Comparison of ENCODE assay signal across 15 mouse cellular contexts in genomic region chr4:53147046-53147445, GRCm38 (mm10). TPM values are rescaled to one million over a fixed set of nuclear protein-coding genes. Genes with fewer than 3 reads are reported as not detected.
A peak's percentile ranks its signal among the peaks of the same experiment; 100 is the strongest.
DNase-seq lines count a peak whose midpoint lies in the region; ATAC-seq lines count a peak whose summit lies in the region.
"Had no signal": no experiment of that assay in that cellular context is flagged by ENCODE, and none has a peak within 500 bp of the region (broad histone marks: within the 10 kb centered on the region; RNA-seq: fewer than 3 reads in every experiment).

No protein-coding gene starts in this region.

- peak; percentile 47 for DNase-seq in adrenal gland, postnatal 14 days
- no peak for DNase-seq in adrenal gland, adult 2 months
- DNase-seq in liver, embryonic 11.5 days (ENCODE audit: low spot score): no peak
- DNase-seq in c-Kit-positive CD71-positive TER-119-positive erythroid progenitor cells, embryonic 14.5 days (ENCODE audit: low spot score): no peak
- DNase-seq: cerebellum, postnatal 36 days; gastrocnemius, postnatal 14 days; heart, postnatal 10 days; heart, postnatal 4 days had no signal

- H3K9me3 ChIP-seq in liver, embryonic 12.5 days (replicated peaks): no peaks in the 10 kb centered on the region
- H3K9me3 ChIP-seq in liver, embryonic 11.5 days (ENCODE audit: control insufficient read depth, low read length): no peaks in the 10 kb centered on the region
- H3K9me3 ChIP-seq in liver, embryonic 16.5 days (replicated peaks; ENCODE audit: control insufficient read depth, low read length): no peaks in the 10 kb centered on the region
- H3K9me3 ChIP-seq: embryonic facial prominence, embryonic 13.5 days; forebrain, embryonic 12.5 days; hindbrain, embryonic 12.5 days had no signal

- no peak for ATAC-seq in liver, embryonic 12.5 days
- ATAC-seq in liver, embryonic 11.5 days (replicated peaks; ENCODE audit: low FRiP score): no peak
- ATAC-seq in liver, embryonic 16.5 days (ENCODE audit: low read depth): no peak
- ATAC-seq: forebrain, embryonic 16.5 days had no signal

- H3K27me3 ChIP-seq in liver, embryonic 12.5 days (replicated peaks): no peaks in the 10 kb centered on the region
- H3K27me3 ChIP-seq in liver, embryonic 11.5 days (replicated peaks; ENCODE audit: control insufficient read depth, insufficient read depth, low read length): no peaks in the 10 kb centered on the region
- H3K27me3 ChIP-seq in liver, embryonic 16.5 days (ENCODE audit: control insufficient read depth, insufficient read depth, low read depth, low read length): no peaks in the 10 kb centered on the region
- H3K27me3 ChIP-seq: embryonic facial prominence, embryonic 13.5 days; forebrain, embryonic 12.5 days; hindbrain, embryonic 12.5 days had no signal

- H3K36me3 ChIP-seq in liver, embryonic 12.5 days: no peaks in the 10 kb centered on the region
- no peaks in the 10 kb centered on the region for H3K36me3 ChIP-seq in liver, embryonic 11.5 days (ENCODE audit: control insufficient read depth, insufficient read depth, low read length)
- H3K36me3 ChIP-seq in liver, embryonic 16.5 days (ENCODE audit: control insufficient read depth, insufficient read depth): no peaks in the 10 kb centered on the region
- H3K36me3 ChIP-seq: forebrain, embryonic 12.5 days; hindbrain, embryonic 12.5 days had no signal

- no peak overlapping the region for H3K4me3 ChIP-seq in liver, embryonic 12.5 days
- no peak overlapping the region for H3K4me3 ChIP-seq in liver, embryonic 11.5 days (ENCODE audit: low read depth, low read length)
- H3K4me3 ChIP-seq in brown adipose tissue, adult 24 weeks (ENCODE audit: insufficient read depth, low read depth, low read length): no peak overlapping the region
- no peak overlapping the region for H3K4me3 ChIP-seq in liver, embryonic 16.5 days (ENCODE audit: low read depth, low read length)
- H3K4me3 ChIP-seq: embryonic facial prominence, embryonic 13.5 days; forebrain, embryonic 12.5 days; hindbrain, embryonic 12.5 days had no signal

- H3K27ac ChIP-seq in liver, embryonic 12.5 days: 0 out of 2 replicates have a peak overlapping the region, but pooled peaks have one; percentile 31
- no peak overlapping the region for H3K27ac ChIP-seq in liver, embryonic 11.5 days (ENCODE audit: low read depth, low read length)
- peak overlapping the region; percentile 85 for H3K27ac ChIP-seq in brown adipose tissue, adult 24 weeks (replicated peaks; ENCODE audit: low read depth, low read length)
- peak overlapping the region; percentile 72 for H3K27ac ChIP-seq in liver, embryonic 16.5 days (ENCODE audit: low read length)
- H3K27ac ChIP-seq: embryonic facial prominence, embryonic 13.5 days; forebrain, embryonic 12.5 days; hindbrain, embryonic 12.5 days had no signal

- no peak overlapping the region for H3K9ac ChIP-seq in liver, embryonic 12.5 days
- H3K9ac ChIP-seq in liver, embryonic 11.5 days (ENCODE audit: low read depth, low read length): no peak overlapping the region
- no peak overlapping the region for H3K9ac ChIP-seq in liver, embryonic 16.5 days (ENCODE audit: low read depth, low read length)
- H3K9ac ChIP-seq: embryonic facial prominence, embryonic 13.5 days; forebrain, embryonic 12.5 days; hindbrain, embryonic 12.5 days had no signal

- H3K4me1 ChIP-seq in liver, embryonic 12.5 days: peaks cover 21% of the 10 kb centered on the region
- peaks cover 3% of the 10 kb centered on the region for H3K4me1 ChIP-seq in liver, embryonic 11.5 days (replicated peaks; ENCODE audit: control insufficient read depth, insufficient read depth, low read length)
- H3K4me1 ChIP-seq in brown adipose tissue, adult 24 weeks (ENCODE audit: control insufficient read depth, insufficient read depth, insufficient read length, low read length): peaks cover 42% of the 10 kb centered on the region
- peaks cover 21% of the 10 kb centered on the region for H3K4me1 ChIP-seq in liver, embryonic 16.5 days (ENCODE audit: control insufficient read depth, low read depth, low read length)

- no peak overlapping the region for H3K4me2 ChIP-seq in liver, embryonic 12.5 days
- no peak overlapping the region for H3K4me2 ChIP-seq in liver, embryonic 11.5 days
- H3K4me2 ChIP-seq in liver, embryonic 16.5 days (ENCODE audit: low read depth, low read length): no peak overlapping the region
- H3K4me2 ChIP-seq: embryonic facial prominence, embryonic 13.5 days; forebrain, embryonic 12.5 days; hindbrain, embryonic 12.5 days had no signal

- WGBS in liver, embryonic 12.5 days (ENCODE audit: insufficient replicate concordance): 49% methylated on average over 4 of the region's 4 CpGs
- WGBS in liver, embryonic 11.5 days: 47% methylated on average over 4 of the region's 4 CpGs
- 52% methylated on average over 4 of the region's 4 CpGs for WGBS in liver, embryonic 16.5 days (ENCODE audit: insufficient replicate concordance)

RNA-seq across cellular contexts. Expression of gene Abca1, which starts 12.6 kb away (rescaled TPM):
- 164 and 209 TPM in 2 replicates for total RNA-seq in adrenal gland, postnatal 14 days (2021)
- total RNA-seq in adrenal gland, adult 2 months (2021): 100 to 1,000 TPM; 137 to 213 TPM
- 15.7 and 27.8 TPM in 2 replicates for polyA plus RNA-seq in adrenal gland, adult 2 months (2012; rRNA removed)
- polyA plus RNA-seq in liver, embryonic 12.5 days (2016; fragmentation: Nextera tagmentation; extraction: Ambion mirVana): 9.8 and 10.1 TPM in 2 replicates
- 16.3 and 17.5 TPM in 2 replicates for polyA plus RNA-seq in liver, embryonic 11.5 days (2014; fragmentation: Nextera tagmentation; extraction: Ambion mirVana)
- 21.5 and 22.3 TPM in 2 replicates for polyA plus RNA-seq in brown adipose tissue, adult 24 weeks (2012; ENCODE audit: insufficient read depth, insufficient read length, missing spikeins)
- 17.0 and 19.0 TPM in 2 replicates for polyA plus RNA-seq in liver, embryonic 16.5 days (2015; fragmentation: Nextera tagmentation; extraction: Ambion mirVana)
